ENCODE assay signal across 27 mouse cellular contexts in genomic region chr2:105511690-105512089, GRCm38 (mm10).
DNase-seq lines count a peak whose midpoint lies in the region; ATAC-seq lines count a peak whose summit lies in the region.
"Had no signal": no experiment of that assay in that cellular context is flagged by ENCODE, and none has a peak within 500 bp of the region (broad histone marks: within the 10 kb centered on the region; RNA-seq: fewer than 3 reads in every experiment).

No protein-coding gene starts in this region.

- H3K27ac ChIP-seq in heart, embryonic 12.5 days (ENCODE audit: poor library complexity, severe bottlenecking) = no peak overlapping the region
- H3K27ac ChIP-seq in midbrain, embryonic 14.5 days (replicated peaks; ENCODE audit: low read depth, low read length) = no peak overlapping the region
- H3K27ac ChIP-seq: embryonic facial prominence, embryonic 12.5 days; heart, adult 2 months; heart, embryonic 15.5 days; layer of hippocampus, adult 2 months had no signal

- 55% methylated on average over 4 of the region's 4 CpGs for WGBS in heart, embryonic 12.5 days
- WGBS in midbrain, embryonic 14.5 days = 40% methylated on average over 4 of the region's 4 CpGs

- H3K36me3 ChIP-seq in heart, embryonic 12.5 days = no peaks in the 10 kb centered on the region
- no peaks in the 10 kb centered on the region for H3K36me3 ChIP-seq in midbrain, embryonic 14.5 days (ENCODE audit: control insufficient read depth, insufficient read depth, low read length)
- H3K36me3 ChIP-seq: embryonic facial prominence, embryonic 12.5 days; heart, embryonic 15.5 days had no signal

- no peak overlapping the region for H3K4me2 ChIP-seq in heart, embryonic 12.5 days
- no peak overlapping the region for H3K4me2 ChIP-seq in midbrain, embryonic 14.5 days (ENCODE audit: low read length)
- H3K4me2 ChIP-seq: embryonic facial prominence, embryonic 12.5 days; heart, embryonic 15.5 days; liver, embryonic 11.5 days had no signal

- peaks cover 42% of the 10 kb centered on the region for H3K4me1 ChIP-seq in heart, embryonic 12.5 days (replicated peaks)
- peaks cover 14% of the 10 kb centered on the region; the same call in 1 of the 2 replicates for H3K4me1 ChIP-seq in midbrain, embryonic 14.5 days (ENCODE audit: control insufficient read depth, insufficient read depth, low read length)
- H3K4me1 ChIP-seq: embryonic facial prominence, embryonic 12.5 days had no signal

- ATAC-seq in heart, embryonic 12.5 days (ENCODE audit: insufficient number of reproducible peaks, low FRiP score) = no peak
- ATAC-seq in midbrain, embryonic 14.5 days (ENCODE audit: low FRiP score, low TSS enrichment) = peak; percentile 44; the same call in 1 of the 2 replicates
- ATAC-seq in megakaryocyte progenitor cell, adult 5-6 weeks (replicated peaks; ENCODE audit: poor library complexity) = no peak
- ATAC-seq: activated CD4-positive, CD25-positive, alpha-beta regulatory T cell, adult 4 months; forebrain, embryonic 14.5 days; hindbrain, embryonic 16.5 days had no signal

- H3K4me3 ChIP-seq in heart, embryonic 12.5 days = no peak overlapping the region
- H3K4me3 ChIP-seq in midbrain, embryonic 14.5 days (replicated peaks; ENCODE audit: low read depth, low read length) = no peak overlapping the region
- H3K4me3 ChIP-seq: embryonic facial prominence, embryonic 12.5 days; erythroblast, embryonic 14.5 days; heart, adult 2 months; heart, embryonic 15.5 days; layer of hippocampus, adult 2 months had no signal

- no peak overlapping the region for H3K9ac ChIP-seq in heart, embryonic 12.5 days
- no peak overlapping the region for H3K9ac ChIP-seq in midbrain, embryonic 14.5 days (replicated peaks; ENCODE audit: low read length)
- H3K9ac ChIP-seq: embryonic facial prominence, embryonic 12.5 days; heart, embryonic 15.5 days had no signal

- no peaks in the 10 kb centered on the region for H3K9me3 ChIP-seq in heart, embryonic 12.5 days (replicated peaks)
- H3K9me3 ChIP-seq in midbrain, embryonic 14.5 days (ENCODE audit: control insufficient read depth, low read length) = no peaks in the 10 kb centered on the region
- H3K9me3 ChIP-seq: embryonic facial prominence, embryonic 12.5 days; heart, embryonic 15.5 days had no signal

- DNase-seq in heart, adult 11 months = peak; percentile 79
- DNase-seq in 3T3-L1 (ENCODE audit: low read depth, low spot score) = peak; percentile 12
- peak; percentile 31 for DNase-seq in embryo, embryonic 10.5 days (ENCODE audit: low spot score)
- DNase-seq in midbrain, embryonic 14.5 days = peak; percentile 49
- DNase-seq in adrenal gland, postnatal 10 days = no peak
- DNase-seq: adrenal gland, postnatal 14 days; cerebellum, postnatal 10 days; gastrocnemius, postnatal 14 days; heart, adult 2 months; heart, postnatal 4 days; kidney, adult 2 months; kidney, postnatal 14 days; layer of hippocampus, postnatal 36 days; left cerebral cortex, postnatal 4 days; lung, adult 18-20 months; lung, postnatal 36 days; thymus, postnatal 25 days had no signal

- H3K27me3 ChIP-seq in heart, embryonic 12.5 days (replicated peaks) = no peaks in the 10 kb centered on the region
- no peaks in the 10 kb centered on the region for H3K27me3 ChIP-seq in midbrain, embryonic 14.5 days (ENCODE audit: control insufficient read depth, insufficient read depth, low read length)
- H3K27me3 ChIP-seq: embryonic facial prominence, embryonic 12.5 days; heart, embryonic 15.5 days had no signal
